Mouse (Mus musculus): ENCODE measurements around the gene Tmem232. TPM values are rescaled to one million over a fixed set of nuclear protein-coding genes. Genes with fewer than 3 reads are reported as not detected.

Tmem232 gene
- polyA plus RNA-seq, 1 experiment, result not detected

- Histone ChIP-seq H3K27ac (ENCODE audit: insufficient read depth, low read length) (no peak overlapping the region), H3K4me3 (ENCODE audit: low read depth, low read length) (no peak overlapping the region), H3K9ac (ENCODE audit: low read depth, poor library complexity, severe bottlenecking) (no peak overlapping the region), H3K4me1 (ENCODE audit: control insufficient read depth, insufficient read depth, low read length) (no peaks in the 10 kb centered on the region), H3K9me3 (replicated peaks; ENCODE audit: control insufficient read depth, insufficient read depth, low read length, poor library complexity, severe bottlenecking) (no peaks in the 10 kb centered on the region; the same call in 1 of the 2 replicates), H3K36me3 (ENCODE audit: control insufficient read depth, insufficient read depth, low read length, poor library complexity, severe bottlenecking) (no peaks in the 10 kb centered on the region), H3K27me3 (ENCODE audit: control insufficient read depth, insufficient read depth, low read length, poor library complexity, severe bottlenecking) (no peaks in the 10 kb centered on the region)
- TF ChIP-seq EP300 (IDR thresholded peaks at IDR 0.05; ENCODE audit: insufficient read depth, low read depth, low read length) (no peak), CTCF (IDR thresholded peaks at IDR 0.05; ENCODE audit: low read depth, low read length) (no peak), POLR2A (IDR thresholded peaks at IDR 0.05; ENCODE audit: insufficient read depth, low read length) (no peak)
These were observed 188.7 kb downstream of the Tmem232 start for GRCm38 (mm10) chr17:65351836-65352235.

DNA sequence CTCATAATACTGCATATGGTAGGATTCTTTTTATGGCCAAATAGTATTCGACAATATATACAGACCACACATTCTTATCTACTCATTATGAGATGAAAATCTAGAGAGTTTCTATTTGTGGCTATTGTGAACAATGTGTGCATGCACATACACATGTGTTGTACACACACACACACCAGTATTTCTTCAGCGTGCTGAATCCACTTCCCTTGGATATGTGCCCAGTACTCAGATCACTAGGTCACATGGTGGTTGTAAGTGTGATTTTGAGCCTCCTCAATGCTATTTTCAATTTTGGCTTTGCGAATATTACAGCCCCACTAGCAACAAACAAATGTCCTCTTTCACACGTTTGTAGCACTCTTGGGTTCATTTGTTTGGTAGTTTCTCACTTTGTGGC lies 200.6 kb downstream of the Tmem232 start:
- Histone ChIP-seq H3K27me3 (ENCODE audit: control insufficient read depth, insufficient read depth, low read length, poor library complexity, severe bottlenecking) (no peaks in the 10 kb centered on the region), H3K9ac (ENCODE audit: low read depth, poor library complexity, severe bottlenecking) (no peak overlapping the region), H3K9me3 (replicated peaks; ENCODE audit: control insufficient read depth, insufficient read depth, low read length, poor library complexity, severe bottlenecking) (no peaks in the 10 kb centered on the region; the same call in 1 of the 2 replicates), H3K4me3 (ENCODE audit: low read depth, low read length) (no peak overlapping the region), H3K4me1 (ENCODE audit: control insufficient read depth, insufficient read depth, low read length) (no peaks in the 10 kb centered on the region), H3K36me3 (ENCODE audit: control insufficient read depth, insufficient read depth, low read length, poor library complexity, severe bottlenecking) (no peaks in the 10 kb centered on the region), H3K27ac (ENCODE audit: insufficient read depth, low read length) (no peak overlapping the region)
- TF ChIP-seq EP300 (IDR thresholded peaks at IDR 0.05; ENCODE audit: insufficient read depth, low read depth, low read length) (no peak), CTCF (IDR thresholded peaks at IDR 0.05; ENCODE audit: low read depth, low read length) (no peak), POLR2A (IDR thresholded peaks at IDR 0.05; ENCODE audit: insufficient read depth, low read length) (no peak)

DNA sequence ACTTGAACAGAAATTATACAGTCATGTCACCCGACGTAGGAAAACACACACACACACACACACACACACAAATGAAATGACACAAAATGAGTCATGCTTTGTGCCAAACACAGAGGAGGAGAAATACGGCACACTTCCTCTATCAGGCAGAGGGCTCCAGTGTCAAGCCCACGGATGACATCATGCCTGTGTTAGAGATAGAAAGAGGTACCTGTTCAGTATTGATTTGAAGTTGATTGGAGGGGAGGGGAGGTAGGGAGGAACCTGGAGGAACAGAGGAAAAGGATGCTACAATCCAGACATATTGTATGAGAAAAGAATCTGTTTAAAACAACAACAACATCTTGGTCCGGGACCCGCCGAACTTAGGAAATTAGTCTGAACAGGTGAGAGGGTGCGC lies 209.8 kb downstream of the Tmem232 start:
- no peak for TF ChIP-seq EP300 (IDR thresholded peaks at IDR 0.05; ENCODE audit: insufficient read depth, low read depth, low read length)
- TF ChIP-seq CTCF (IDR thresholded peaks at IDR 0.05; ENCODE audit: low read depth, low read length), result no peak
- TF ChIP-seq POLR2A (IDR thresholded peaks at IDR 0.05; ENCODE audit: insufficient read depth, low read length), result no peak
- Histone ChIP-seq H3K9ac (ENCODE audit: low read depth, poor library complexity, severe bottlenecking) (no peak overlapping the region), H3K27me3 (ENCODE audit: control insufficient read depth, insufficient read depth, low read length, poor library complexity, severe bottlenecking) (no peaks in the 10 kb centered on the region), H3K36me3 (ENCODE audit: control insufficient read depth, insufficient read depth, low read length, poor library complexity, severe bottlenecking) (no peaks in the 10 kb centered on the region), H3K9me3 (replicated peaks; ENCODE audit: control insufficient read depth, insufficient read depth, low read length, poor library complexity, severe bottlenecking) (no peaks in the 10 kb centered on the region), H3K4me1 (ENCODE audit: control insufficient read depth, insufficient read depth, low read length) (no peaks in the 10 kb centered on the region), H3K4me3 (ENCODE audit: low read depth, low read length) (peak overlapping the region; percentile 33), H3K27ac (ENCODE audit: insufficient read depth, low read length) (no peak overlapping the region)

DNA sequence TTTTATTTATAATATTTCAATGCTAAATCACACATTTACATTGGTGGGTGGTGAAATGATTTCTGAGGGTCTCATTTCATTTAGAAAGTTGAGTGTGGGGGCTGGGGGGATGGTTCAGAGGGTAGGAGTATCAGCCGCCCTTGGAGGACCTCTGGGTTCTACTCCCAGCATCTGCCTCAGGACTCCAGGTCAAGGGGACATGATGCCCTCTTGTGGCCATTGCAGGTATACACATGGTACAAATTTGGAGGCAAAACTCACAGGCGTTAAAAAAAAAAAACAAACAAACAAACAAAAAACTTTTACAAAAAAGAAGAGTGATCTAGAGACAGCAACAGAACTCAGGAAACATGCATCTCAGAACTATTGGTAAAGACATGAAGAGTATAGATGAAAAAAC lies 215.3 kb downstream of the Tmem232 start:
- TF ChIP-seq EP300 (IDR thresholded peaks at IDR 0.05; ENCODE audit: insufficient read depth, low read depth, low read length), result no peak
- TF ChIP-seq CTCF (IDR thresholded peaks at IDR 0.05; ENCODE audit: low read depth, low read length), result peak; percentile 73
- TF ChIP-seq POLR2A (IDR thresholded peaks at IDR 0.05; ENCODE audit: insufficient read depth, low read length), result no peak
- Histone ChIP-seq H3K9ac (ENCODE audit: low read depth, poor library complexity, severe bottlenecking) (no peak overlapping the region), H3K9me3 (replicated peaks; ENCODE audit: control insufficient read depth, insufficient read depth, low read length, poor library complexity, severe bottlenecking) (no peaks in the 10 kb centered on the region), H3K27me3 (ENCODE audit: control insufficient read depth, insufficient read depth, low read length, poor library complexity, severe bottlenecking) (no peaks in the 10 kb centered on the region), H3K36me3 (ENCODE audit: control insufficient read depth, insufficient read depth, low read length, poor library complexity, severe bottlenecking) (no peaks in the 10 kb centered on the region), H3K4me1 (ENCODE audit: control insufficient read depth, insufficient read depth, low read length) (no peaks in the 10 kb centered on the region), H3K4me3 (ENCODE audit: low read depth, low read length) (no peak overlapping the region), H3K27ac (ENCODE audit: insufficient read depth, low read length) (no peak overlapping the region)

DNA sequence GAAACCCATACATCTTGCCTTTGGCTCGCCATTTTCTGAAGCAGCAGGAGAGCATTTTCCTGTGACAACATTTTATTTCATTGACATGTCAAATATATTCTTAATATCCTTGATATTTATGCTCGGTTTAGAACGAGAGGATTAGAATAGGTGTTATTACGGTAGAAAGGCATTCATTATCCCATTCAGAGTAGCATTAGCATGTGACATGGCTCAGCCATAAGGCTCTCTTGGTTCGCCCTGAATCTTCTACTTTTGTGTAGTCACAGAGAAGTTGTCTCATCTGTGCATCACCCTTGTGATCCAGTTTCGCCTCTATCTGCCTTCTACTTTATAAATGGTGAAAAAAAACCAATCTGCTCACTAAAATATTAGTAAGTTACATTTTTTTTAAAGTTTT lies 220.0 kb downstream of the Tmem232 start:
- Histone ChIP-seq H3K9me3 (replicated peaks; ENCODE audit: control insufficient read depth, insufficient read depth, low read length, poor library complexity, severe bottlenecking) (no peaks in the 10 kb centered on the region), H3K36me3 (ENCODE audit: control insufficient read depth, insufficient read depth, low read length, poor library complexity, severe bottlenecking) (no peaks in the 10 kb centered on the region), H3K9ac (ENCODE audit: low read depth, poor library complexity, severe bottlenecking) (no peak overlapping the region), H3K27me3 (ENCODE audit: control insufficient read depth, insufficient read depth, low read length, poor library complexity, severe bottlenecking) (no peaks in the 10 kb centered on the region), H3K4me3 (ENCODE audit: low read depth, low read length) (no peak overlapping the region), H3K4me1 (ENCODE audit: control insufficient read depth, insufficient read depth, low read length) (no peaks in the 10 kb centered on the region), H3K27ac (ENCODE audit: insufficient read depth, low read length) (no peak overlapping the region)
- TF ChIP-seq EP300 (IDR thresholded peaks at IDR 0.05; ENCODE audit: insufficient read depth, low read depth, low read length) (no peak), POLR2A (IDR thresholded peaks at IDR 0.05; ENCODE audit: insufficient read depth, low read length) (no peak), CTCF (IDR thresholded peaks at IDR 0.05; ENCODE audit: low read depth, low read length) (no peak)

GRCm38 (mm10) chr17:65299946-65300345 lies 240.6 kb downstream of the Tmem232 start:
- no peak overlapping the region for H3K4me3 ChIP-seq (ENCODE audit: low read depth, low read length)
- H3K36me3 ChIP-seq (ENCODE audit: control insufficient read depth, insufficient read depth, low read length, poor library complexity, severe bottlenecking), result no peaks in the 10 kb centered on the region
- H3K4me1 ChIP-seq (ENCODE audit: control insufficient read depth, insufficient read depth, low read length), result no peaks in the 10 kb centered on the region
- H3K27me3 ChIP-seq (ENCODE audit: control insufficient read depth, insufficient read depth, low read length, poor library complexity, severe bottlenecking), result no peaks in the 10 kb centered on the region
- H3K27ac ChIP-seq (ENCODE audit: insufficient read depth, low read length), result no peak overlapping the region
- no peak overlapping the region for H3K9ac ChIP-seq (ENCODE audit: low read depth, poor library complexity, severe bottlenecking)
- TF ChIP-seq POLR2A (IDR thresholded peaks at IDR 0.05; ENCODE audit: insufficient read depth, low read length) (no peak), EP300 (IDR thresholded peaks at IDR 0.05; ENCODE audit: insufficient read depth, low read depth, low read length) (no peak), CTCF (IDR thresholded peaks at IDR 0.05; ENCODE audit: low read depth, low read length) (no peak)
- no peaks in the 10 kb centered on the region for H3K9me3 ChIP-seq (replicated peaks; ENCODE audit: control insufficient read depth, insufficient read depth, low read length, poor library complexity, severe bottlenecking)
